Mouse (Mus musculus) C2C12 (cell line): ENCODE measurements around the gene Grid1. TPM values are rescaled to one million over a fixed set of nuclear protein-coding genes. Genes with fewer than 3 reads are reported as not detected.

Experiments
- H3K27me3 ChIP-seq: one replicate; pipeline ENCODE4 v1.6.1; 2011; ENCODE audit not compliant: control insufficient read depth, insufficient read depth, insufficient read length
- H3K36me3 ChIP-seq: one replicate; pipeline ENCODE4 v1.6.1; 2011; ENCODE audit not compliant: control insufficient read depth, insufficient read depth
- H3K4me3 ChIP-seq: one replicate; pipeline ENCODE4 v1.5.1; 2011; ENCODE audit warnings: mild to moderate bottlenecking, control low read depth; ENCODE audit not compliant: poor library complexity, insufficient read depth, severe bottlenecking
- H3K79me2 ChIP-seq: one replicate; pipeline ENCODE4 v1.6.1; 2011; ENCODE audit not compliant: control insufficient read depth, insufficient read depth
- H3K79me3 ChIP-seq: one replicate; pipeline ENCODE4 v1.6.1; 2011; ENCODE audit warnings: low read depth, control low read depth
- H3ac ChIP-seq: one replicate; pipeline ENCODE3; 2011; ENCODE audit warnings: low read depth; ENCODE audit not compliant: control insufficient read depth, insufficient read length
- CEBPB ChIP-seq: IDR thresholded peaks from one replicate; pipeline ENCODE4 v1.6.1; 2011; ENCODE audit warnings: low read depth, mild to moderate bottlenecking, control low read depth, moderate library complexity
- CTCF ChIP-seq: IDR thresholded peaks from one replicate; pipeline ENCODE4 v1.5.1; 2011; ENCODE audit not compliant: control insufficient read depth, insufficient read depth, insufficient read length
- FOSL1 ChIP-seq: IDR thresholded peaks from one replicate; pipeline ENCODE4 v1.8.0; 2011; ENCODE audit warnings: mild to moderate bottlenecking, low read length; ENCODE audit not compliant: poor library complexity, insufficient read depth, severe bottlenecking
- MAX ChIP-seq: IDR thresholded peaks from one replicate; pipeline ENCODE4 v1.6.1; 2011; ENCODE audit warnings: mild to moderate bottlenecking, control low read depth
- MYOD1 ChIP-seq: IDR thresholded peaks from one replicate; pipeline ENCODE4 v1.6.1; 2011; ENCODE audit warnings: low read depth; ENCODE audit not compliant: control insufficient read depth, insufficient read length
- MYOG ChIP-seq: IDR thresholded peaks from one replicate; pipeline ENCODE4 v1.6.1; 2011; ENCODE audit not compliant: control insufficient read depth, insufficient read length; ENCODE audit errors: extremely low read depth
- USF1 ChIP-seq: IDR thresholded peaks from one replicate; pipeline ENCODE4 v1.6.1; 2011; ENCODE audit warnings: low read depth, mild to moderate bottlenecking, control low read depth, moderate library complexity
- polyA plus RNA-seq: library from polyadenylated mRNA; unstranded; fragments of >200 nt; fragmentation: generic; extraction: Trizol; gene quantifications from one replicate; pipeline ENCODE4 v1.2.1, GENCODE M21; 2012; ENCODE audit warnings: missing spikeins

Gene Grid1
- polyA plus RNA-seq, 1 experiment, result 0.04 TPM

GRCm38 (mm10) chr14:35197371-35197770, 377.5 kb downstream of the Grid1 start:
- Histone ChIP-seq H3K79me3 (no peaks in the 10 kb centered on the region), H3K36me3 (no peaks in the 10 kb centered on the region), H3K4me3 (no peak overlapping the region), H3K27me3 (no peaks in the 10 kb centered on the region), H3K79me2 (no peaks in the 10 kb centered on the region), H3ac (no peak overlapping the region)
- TF ChIP-seq CTCF, result no peak

- Histone ChIP-seq H3K27me3 (no peaks in the 10 kb centered on the region), H3K36me3 (no peaks in the 10 kb centered on the region), H3K79me3 (no peaks in the 10 kb centered on the region), H3K4me3 (no peak overlapping the region), H3ac (no peak overlapping the region), H3K79me2 (no peaks in the 10 kb centered on the region)
- TF ChIP-seq MYOD1 (no peak), CEBPB (no peak)
Measured at GRCm38 (mm10) chr14:35198447-35198846, 378.5 kb downstream of the Grid1 start.

- TF ChIP-seq MYOG (no peak), USF1 (no peak), MYOD1 (no peak), MAX (no peak), CTCF (no peak), CEBPB (no peak), FOSL1 (no peak)
- Histone ChIP-seq H3K36me3 (no peaks in the 10 kb centered on the region), H3K27me3 (no peaks in the 10 kb centered on the region), H3ac (no peak overlapping the region), H3K79me2 (no peaks in the 10 kb centered on the region), H3K79me3 (no peaks in the 10 kb centered on the region), H3K4me3 (no peak overlapping the region)
Measured at GRCm38 (mm10) chr14:35198899-35199298, 379.0 kb downstream of the Grid1 start.

DNA sequence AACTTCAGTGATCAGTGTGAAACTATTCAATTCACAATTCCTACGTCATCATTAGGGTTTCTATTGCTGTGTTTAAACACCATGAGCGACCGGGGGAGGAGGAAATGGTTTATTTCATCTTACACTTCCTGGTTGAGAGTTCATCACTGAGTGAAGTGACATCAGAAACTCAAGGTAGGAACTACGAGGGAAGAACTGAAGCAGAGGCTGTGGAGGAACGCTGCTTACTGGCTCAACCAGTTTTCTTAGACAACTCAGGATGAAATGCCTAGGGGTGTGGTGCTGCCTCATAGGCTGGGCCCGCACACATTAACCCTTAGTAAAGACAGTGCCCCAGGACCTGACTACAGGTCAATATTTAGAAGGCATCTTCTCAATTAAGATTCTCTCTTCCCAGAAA, 389.5 kb downstream of the Grid1 start:
- Histone ChIP-seq H3K4me3 (no peak overlapping the region), H3K27me3 (no peaks in the 10 kb centered on the region), H3K79me2 (no peaks in the 10 kb centered on the region), H3K79me3 (no peaks in the 10 kb centered on the region), H3K36me3 (no peaks in the 10 kb centered on the region), H3ac (no peak overlapping the region)
- no peak for TF ChIP-seq MYOD1
- no peak for TF ChIP-seq CTCF
- no peak for TF ChIP-seq USF1
- TF ChIP-seq CEBPB, result no peak
- no peak for TF ChIP-seq MAX
- no peak for TF ChIP-seq FOSL1
- TF ChIP-seq MYOG, result no peak

DNA sequence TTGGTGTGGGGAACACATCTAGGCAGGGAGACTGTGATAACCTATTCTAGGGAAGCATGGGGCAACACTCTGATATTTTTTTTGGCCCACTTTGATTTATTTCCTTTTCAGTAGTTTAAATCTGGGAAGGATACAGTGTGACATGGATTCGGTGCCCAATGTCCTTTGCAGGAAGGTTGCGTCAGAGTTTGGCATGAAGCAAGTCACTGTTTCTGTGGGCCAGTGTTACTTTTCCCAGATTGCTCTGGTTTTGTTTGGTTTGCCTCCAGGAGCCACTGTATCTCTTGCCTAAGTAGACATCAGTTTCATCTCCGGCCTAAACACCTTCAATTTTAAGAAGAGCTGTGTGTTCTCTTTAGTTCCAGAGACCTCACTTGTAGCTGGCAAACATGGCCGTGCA, 399.1 kb downstream of the Grid1 start:
- Histone ChIP-seq H3ac (no peak overlapping the region), H3K27me3 (no peaks in the 10 kb centered on the region), H3K79me3 (no peaks in the 10 kb centered on the region), H3K4me3 (no peak overlapping the region), H3K79me2 (no peaks in the 10 kb centered on the region), H3K36me3 (no peaks in the 10 kb centered on the region)
- TF ChIP-seq MYOG (no peak), MAX (no peak), FOSL1 (no peak), CEBPB (no peak), MYOD1 (no peak), CTCF (no peak), USF1 (no peak)

DNA sequence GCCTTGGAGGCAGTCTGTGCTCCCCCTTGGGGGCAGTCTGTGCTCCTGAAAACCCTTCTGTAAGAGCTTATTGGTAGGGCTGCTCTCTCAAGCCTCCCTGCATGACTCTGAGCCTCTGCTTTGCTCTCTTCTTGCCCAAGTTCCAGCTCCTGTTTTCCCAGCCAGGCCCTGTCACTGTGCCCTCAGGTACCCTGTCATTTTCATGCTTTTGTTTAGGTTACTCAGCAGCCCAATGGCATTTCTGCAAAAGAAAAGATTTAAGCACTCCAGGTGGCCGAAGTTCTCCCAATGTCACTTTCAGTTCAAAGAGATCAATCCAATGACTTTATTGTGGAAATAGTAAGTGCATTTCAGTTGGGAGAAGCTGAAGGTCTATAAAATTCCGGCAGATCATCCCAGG, 402.3 kb downstream of the Grid1 start:
- no peaks in the 10 kb centered on the region for H3K36me3 ChIP-seq

More for the DNA sequence above, 402.3 kb downstream of the Grid1 start:
- H3ac ChIP-seq, result no peak overlapping the region
- no peak overlapping the region for H3K4me3 ChIP-seq
- TF ChIP-seq MYOG (no peak), FOSL1 (no peak), CEBPB (no peak), CTCF (no peak), MYOD1 (no peak), MAX (no peak), USF1 (no peak)
- H3K79me2 ChIP-seq, result no peaks in the 10 kb centered on the region
- no peaks in the 10 kb centered on the region for H3K79me3 ChIP-seq
- no peaks in the 10 kb centered on the region for H3K27me3 ChIP-seq
